Mouse (Mus musculus): Measurements from ENCODE around the gene Zfp27. TPM values are rescaled to one million over a fixed set of nuclear protein-coding genes. Genes with fewer than 3 reads are reported as not detected.

The Zfp27 gene
- polyA plus RNA-seq, 1 experiment from 2014 or later = 12.8 TPM

DNA sequence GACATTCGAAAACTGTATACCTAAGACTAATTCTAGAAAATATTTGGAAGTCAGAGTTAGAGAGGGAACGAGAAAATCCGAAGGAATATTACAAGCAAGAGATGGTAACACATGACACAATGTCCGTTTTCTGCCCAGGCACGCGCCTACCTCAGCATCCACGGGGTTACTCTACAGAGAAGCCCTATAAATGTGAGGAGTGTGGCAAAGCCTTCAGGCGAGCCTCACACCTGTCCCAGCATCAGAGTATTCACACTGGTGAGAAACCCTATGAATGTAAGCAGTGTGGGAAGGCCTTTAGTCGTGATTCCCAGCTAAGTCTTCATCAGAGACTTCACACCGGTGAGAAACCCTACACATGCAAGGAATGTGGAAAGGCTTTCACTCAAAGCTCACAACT, 32.1 kb downstream of the Zfp27 start:
- ATAC-seq (ENCODE audit: insufficient number of reproducible peaks, insufficient read depth, low FRiP score, low read depth) = no peak
- no peaks in the 10 kb centered on the region for H3K4me1 ChIP-seq (ENCODE audit: control insufficient read depth, insufficient read depth, low read length)
- H3K9me3 ChIP-seq (ENCODE audit: control insufficient read depth, low read depth, low read length) = peaks cover 18% of the 10 kb centered on the region
- no peak overlapping the region for H3K4me2 ChIP-seq (replicated peaks; ENCODE audit: low read depth, low read length)
- no peak overlapping the region for H3K27ac ChIP-seq (ENCODE audit: low read length)
- WGBS = 94% methylated on average over 10 of the region's 10 CpGs
- no peak overlapping the region for H3K4me3 ChIP-seq (ENCODE audit: low read depth, low read length)
- no peaks in the 10 kb centered on the region for H3K27me3 ChIP-seq (ENCODE audit: control insufficient read depth, insufficient read depth, low read length)
- peaks cover 19% of the 10 kb centered on the region for H3K36me3 ChIP-seq (ENCODE audit: control insufficient read depth, insufficient read depth, low read length)
- H3K9ac ChIP-seq (replicated peaks; ENCODE audit: low read depth, low read length) = no peak overlapping the region

DNA sequence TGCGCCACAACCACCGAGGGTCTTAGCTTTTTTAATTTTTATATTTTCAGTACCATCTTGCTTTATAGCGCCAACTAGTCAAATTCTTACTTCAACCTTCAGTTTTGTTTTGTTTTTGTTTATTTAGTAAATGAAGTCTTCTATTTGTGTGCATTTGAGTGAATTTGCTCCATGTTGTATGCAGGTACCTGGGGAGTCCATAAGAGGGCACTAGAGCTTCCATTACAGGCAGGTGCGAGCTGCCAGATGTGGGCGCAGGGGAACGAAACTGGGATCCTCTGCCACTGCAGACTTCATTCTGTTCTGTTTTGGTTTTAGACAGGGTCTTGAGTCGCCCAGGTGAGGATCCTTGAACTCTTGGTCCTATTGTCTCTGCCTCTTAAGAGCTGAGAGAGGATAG, 44.7 kb downstream of the Zfp27 start:
- Histone ChIP-seq H3K27ac (ENCODE audit: low read length) (no peak overlapping the region), H3K4me3 (ENCODE audit: low read depth, low read length) (no peak overlapping the region), H3K27me3 (ENCODE audit: control insufficient read depth, insufficient read depth, low read length) (no peaks in the 10 kb centered on the region), H3K9ac (replicated peaks; ENCODE audit: low read depth, low read length) (no peak overlapping the region), H3K36me3 (ENCODE audit: control insufficient read depth, insufficient read depth, low read length) (no peaks in the 10 kb centered on the region), H3K4me1 (ENCODE audit: control insufficient read depth, insufficient read depth, low read length) (peaks cover 5% of the 10 kb centered on the region), H3K4me2 (replicated peaks; ENCODE audit: low read depth, low read length) (no peak overlapping the region), H3K9me3 (ENCODE audit: control insufficient read depth, low read depth, low read length) (no peaks in the 10 kb centered on the region)
- WGBS = 85% methylated on average over 7 of the region's 7 CpGs
- ATAC-seq (ENCODE audit: insufficient number of reproducible peaks, insufficient read depth, low FRiP score, low read depth) = no peak

DNA sequence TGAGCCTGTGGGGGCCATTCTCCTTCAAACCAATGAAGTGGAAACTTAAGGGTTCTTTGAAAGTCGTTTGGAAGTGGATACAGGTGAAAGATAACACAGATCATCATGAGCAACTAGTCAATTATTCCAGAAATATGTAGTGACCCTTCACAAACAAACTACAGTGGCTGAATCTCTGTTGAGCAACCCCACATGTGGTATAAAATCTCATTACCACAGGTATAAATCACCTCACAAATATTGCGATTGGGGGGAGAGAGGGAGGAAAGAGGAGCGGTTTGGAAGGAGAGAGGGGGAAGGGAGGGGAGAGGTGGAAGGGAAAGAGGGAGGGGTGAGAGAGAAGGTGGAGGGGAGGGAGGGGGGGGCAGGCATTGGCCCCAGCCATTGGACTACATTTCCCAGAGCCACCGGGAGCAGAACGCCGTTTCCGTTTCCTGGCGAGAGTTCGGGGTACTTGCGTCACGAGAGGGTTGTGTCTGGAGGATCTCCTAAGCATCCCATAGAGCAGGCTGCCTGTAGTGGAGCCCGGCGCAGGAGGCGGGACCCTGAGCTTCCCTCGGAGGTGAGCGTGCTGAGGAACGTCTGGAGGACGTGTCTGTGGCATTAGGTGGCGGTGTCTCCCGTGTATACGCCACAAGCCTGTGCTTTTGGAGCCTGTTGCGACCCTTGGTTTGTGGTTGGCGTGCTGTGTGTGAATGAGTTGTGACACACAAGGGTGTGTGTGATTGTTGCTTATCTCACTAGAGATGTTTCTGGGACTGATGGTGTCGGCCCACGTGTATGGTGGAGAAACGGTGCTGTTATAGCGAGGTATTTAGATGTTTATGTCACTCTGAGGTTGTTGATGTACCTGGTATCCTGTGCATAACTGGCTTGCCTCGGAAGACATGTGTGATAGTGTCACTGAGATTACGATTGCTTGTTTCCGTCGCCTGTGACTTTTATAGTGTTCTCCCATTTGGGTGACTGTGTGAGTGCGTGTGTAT, 46.5 kb downstream of the Zfp27 start, which contains the start of gene Zfp420:
Zfp420 (plus strand) TSS at position 448 of the 986 bp plus-strand sequence.
- H3K9ac ChIP-seq (replicated peaks; ENCODE audit: low read depth, low read length) = no peak within 1 kb of the TSS; the same call in 1 of the 2 replicates
- peaks cover 5% of the 10 kb centered on the region for H3K4me1 ChIP-seq (ENCODE audit: control insufficient read depth, insufficient read depth, low read length)
- no peaks in the 10 kb centered on the region for H3K27me3 ChIP-seq (ENCODE audit: control insufficient read depth, insufficient read depth, low read length)
- H3K36me3 ChIP-seq (ENCODE audit: control insufficient read depth, insufficient read depth, low read length) = no peaks in the 10 kb centered on the region
- H3K27ac ChIP-seq (ENCODE audit: low read length) = no peak within 1 kb of the TSS
- H3K9me3 ChIP-seq (ENCODE audit: control insufficient read depth, low read depth, low read length) = no peaks in the 10 kb centered on the region
- 4% methylated on average over 32 of the region's 32 CpGs for WGBS
- peak within 1 kb of the TSS; percentile 49 for H3K4me2 ChIP-seq (replicated peaks; ENCODE audit: low read depth, low read length)
- H3K4me3 ChIP-seq (ENCODE audit: low read depth, low read length) = peak within 1 kb of the TSS; percentile 55
- peak; percentile 97 for ATAC-seq (ENCODE audit: insufficient number of reproducible peaks, insufficient read depth, low FRiP score, low read depth)

DNA sequence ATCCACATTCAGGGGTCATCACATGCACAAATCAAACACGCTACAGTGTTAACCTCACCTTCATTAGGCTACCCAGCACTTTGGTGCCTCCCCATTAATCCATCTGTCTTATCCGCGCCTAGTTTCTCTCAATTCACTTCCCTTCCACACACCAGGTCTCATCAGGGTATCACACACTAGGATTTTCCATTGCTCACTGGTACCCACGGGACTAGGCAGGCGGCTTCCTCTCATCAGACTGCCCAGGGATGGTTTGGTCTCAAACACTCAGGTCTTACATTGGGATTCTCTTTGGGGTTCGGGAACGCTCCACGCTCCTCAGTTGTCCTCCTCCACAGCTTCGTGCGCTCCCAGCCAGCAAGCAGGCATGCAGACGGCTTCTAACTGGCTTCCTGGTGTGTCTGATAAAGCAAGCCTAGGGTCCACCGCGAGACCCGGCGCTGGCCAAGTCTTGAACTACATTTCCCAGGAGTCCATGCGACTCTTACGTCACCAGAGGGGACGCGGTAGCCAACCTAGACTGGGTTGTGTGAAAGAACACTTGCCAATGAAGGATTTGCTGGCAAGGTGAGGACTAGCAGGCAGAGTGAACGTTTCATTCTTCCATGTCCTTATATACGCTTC, 53.0 kb downstream of the Zfp27 start, which contains the start of gene Zfp940:
Zfp940 (minus strand) TSS at position 451 of the 624 bp plus-strand sequence.
- Histone ChIP-seq H3K27ac (ENCODE audit: low read length) (no peak within 1 kb of the TSS), H3K27me3 (ENCODE audit: control insufficient read depth, insufficient read depth, low read length) (no peaks in the 10 kb centered on the region), H3K4me2 (replicated peaks; ENCODE audit: low read depth, low read length) (peak within 1 kb of the TSS; percentile 71), H3K9ac (replicated peaks; ENCODE audit: low read depth, low read length) (peak within 1 kb of the TSS; percentile 48), H3K36me3 (ENCODE audit: control insufficient read depth, insufficient read depth, low read length) (no peaks in the 10 kb centered on the region), H3K4me1 (ENCODE audit: control insufficient read depth, insufficient read depth, low read length) (peaks cover 3% of the 10 kb centered on the region; the same call in 1 of the 2 replicates), H3K9me3 (ENCODE audit: control insufficient read depth, low read depth, low read length) (no peaks in the 10 kb centered on the region), H3K4me3 (ENCODE audit: low read depth, low read length) (peak within 1 kb of the TSS; percentile 60)
- 2% methylated on average over 21 of the region's 21 CpGs for WGBS
- peak; percentile 96 for ATAC-seq (ENCODE audit: insufficient number of reproducible peaks, insufficient read depth, low FRiP score, low read depth)

DNA sequence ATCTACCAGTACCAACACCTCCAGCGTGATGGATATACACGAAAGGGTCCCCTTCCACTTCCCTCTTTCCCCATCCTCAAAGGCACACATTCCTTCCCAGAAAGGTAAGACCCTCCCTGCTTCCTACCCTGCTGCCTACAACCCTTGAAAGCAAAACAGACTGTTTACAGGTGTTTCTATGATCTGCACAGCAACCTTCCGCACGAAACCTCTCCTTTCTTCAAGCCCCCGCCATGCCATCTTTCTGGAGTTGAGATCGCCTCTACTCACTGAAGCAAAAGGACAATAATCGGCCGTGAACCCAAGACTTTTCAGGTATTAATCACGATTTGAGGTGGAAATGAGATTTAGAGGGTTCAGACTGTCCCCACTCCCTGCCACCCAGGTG, 53.5 kb downstream of the Zfp27 start:
- Histone ChIP-seq H3K4me2 (replicated peaks; ENCODE audit: low read depth, low read length) (peak overlapping the region; percentile 71), H3K36me3 (ENCODE audit: control insufficient read depth, insufficient read depth, low read length) (no peaks in the 10 kb centered on the region), H3K9ac (replicated peaks; ENCODE audit: low read depth, low read length) (peak overlapping the region; percentile 48; the same call in 1 of the 2 replicates), H3K27ac (ENCODE audit: low read length) (no peak overlapping the region), H3K9me3 (ENCODE audit: control insufficient read depth, low read depth, low read length) (no peaks in the 10 kb centered on the region), H3K27me3 (ENCODE audit: control insufficient read depth, insufficient read depth, low read length) (no peaks in the 10 kb centered on the region), H3K4me3 (ENCODE audit: low read depth, low read length) (peak overlapping the region; percentile 60), H3K4me1 (ENCODE audit: control insufficient read depth, insufficient read depth, low read length) (peaks cover 3% of the 10 kb centered on the region; the same call in 1 of the 2 replicates)
- no peak for ATAC-seq (ENCODE audit: insufficient number of reproducible peaks, insufficient read depth, low FRiP score, low read depth)
- WGBS = 53% methylated on average over 9 of the region's 9 CpGs

DNA sequence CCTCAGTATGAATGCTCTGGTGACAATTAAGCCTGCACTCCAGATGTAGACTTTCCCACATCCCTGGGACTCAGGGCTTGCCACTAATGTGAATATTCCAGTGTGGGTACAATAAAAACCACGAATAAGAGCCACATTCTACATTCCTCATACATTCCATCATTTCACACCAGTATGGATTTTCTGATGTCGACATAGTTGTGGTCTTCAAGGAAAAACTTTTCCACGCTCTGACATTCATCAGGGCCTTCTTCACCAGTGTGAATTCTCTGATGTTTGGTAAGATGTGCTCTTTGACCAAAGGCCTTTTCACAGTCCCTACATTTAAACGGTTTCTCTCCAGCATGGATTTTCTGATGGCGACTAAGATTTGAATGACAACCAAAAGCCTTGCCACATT, 61.8 kb downstream of the Zfp27 start:
- no peak for ATAC-seq (ENCODE audit: insufficient number of reproducible peaks, insufficient read depth, low FRiP score, low read depth)
- no peaks in the 10 kb centered on the region for H3K9me3 ChIP-seq (ENCODE audit: control insufficient read depth, low read depth, low read length)
- peaks cover 12% of the 10 kb centered on the region for H3K36me3 ChIP-seq (ENCODE audit: control insufficient read depth, insufficient read depth, low read length)
- no peaks in the 10 kb centered on the region for H3K27me3 ChIP-seq (ENCODE audit: control insufficient read depth, insufficient read depth, low read length)
- no peak overlapping the region for H3K4me3 ChIP-seq (ENCODE audit: low read depth, low read length)
- no peaks in the 10 kb centered on the region for H3K4me1 ChIP-seq (ENCODE audit: control insufficient read depth, insufficient read depth, low read length)
- H3K4me2 ChIP-seq (replicated peaks; ENCODE audit: low read depth, low read length) = no peak overlapping the region
- WGBS = 88% methylated on average over 5 of the region's 5 CpGs
- no peak overlapping the region for H3K27ac ChIP-seq (ENCODE audit: low read length)
- no peak overlapping the region for H3K9ac ChIP-seq (replicated peaks; ENCODE audit: low read depth, low read length)

Small RNA genes lying within 50 kb of the gene (microRNA-seq; reads per million reads assigned to microRNA genes)
- not detected for gene Mir7668

Other genes with a start within 250 kb of the Zfp27 start
- gene Catsperg2, start 179.5 kb downstream of the Zfp27 start, polyA plus RNA-seq (2014; fragmentation: Nextera tagmentation; extraction: Ambion mirVana) = not detected in 2 replicates
- 13.9 and 16.3 TPM in 2 replicates for gene Zfp84, start 138.0 kb downstream of the Zfp27 start, polyA plus RNA-seq (2014; fragmentation: Nextera tagmentation; extraction: Ambion mirVana)
- 8.6 and 10.2 TPM in 2 replicates for gene Zfp30, start 122.6 kb downstream of the Zfp27 start, polyA plus RNA-seq (2014; fragmentation: Nextera tagmentation; extraction: Ambion mirVana)
- gene Zfp790, start 90.5 kb downstream of the Zfp27 start, polyA plus RNA-seq (2014; fragmentation: Nextera tagmentation; extraction: Ambion mirVana) = 13.5 and 16.6 TPM in 2 replicates
- gene Zfp940, start 52.9 kb downstream of the Zfp27 start, polyA plus RNA-seq (2014; fragmentation: Nextera tagmentation; extraction: Ambion mirVana) = 6.3 and 6.5 TPM in 2 replicates
- gene Zfp420, start 46.6 kb downstream of the Zfp27 start, polyA plus RNA-seq (2014; fragmentation: Nextera tagmentation; extraction: Ambion mirVana) = 8.8 and 12.2 TPM in 2 replicates
- 6.7 and 8.0 TPM in 2 replicates for gene Zfp383, start 1.7 kb upstream of the Zfp27 start, polyA plus RNA-seq (2014; fragmentation: Nextera tagmentation; extraction: Ambion mirVana)
- 12.0 and 13.3 TPM in 2 replicates for gene Zfp74, start 47.5 kb upstream of the Zfp27 start, polyA plus RNA-seq (2014; fragmentation: Nextera tagmentation; extraction: Ambion mirVana)
- gene Zfp568, start 77.4 kb upstream of the Zfp27 start, polyA plus RNA-seq (2014; fragmentation: Nextera tagmentation; extraction: Ambion mirVana) = 21.6 and 25.0 TPM in 2 replicates
- gene Zfp14, start 144.8 kb upstream of the Zfp27 start, polyA plus RNA-seq (2014; fragmentation: Nextera tagmentation; extraction: Ambion mirVana) = 3.6 and 4.4 TPM in 2 replicates
- 5.0 and 5.7 TPM in 2 replicates for gene Zfp82, start 166.3 kb upstream of the Zfp27 start, polyA plus RNA-seq (2014; fragmentation: Nextera tagmentation; extraction: Ambion mirVana)
- 2.0 and 2.1 TPM in 2 replicates for gene Gm26920, start 183.8 kb upstream of the Zfp27 start, polyA plus RNA-seq (2014; fragmentation: Nextera tagmentation; extraction: Ambion mirVana)
- gene Zfp566, start 184.0 kb upstream of the Zfp27 start, polyA plus RNA-seq (2014; fragmentation: Nextera tagmentation; extraction: Ambion mirVana) = 7.5 and 11.2 TPM in 2 replicates
- 132 and 142 TPM in 2 replicates for gene Zfp260, start 188.2 kb upstream of the Zfp27 start, polyA plus RNA-seq (2014; fragmentation: Nextera tagmentation; extraction: Ambion mirVana)
- 6.4 and 7.3 TPM in 2 replicates for gene Zfp382, start 215.4 kb upstream of the Zfp27 start, polyA plus RNA-seq (2014; fragmentation: Nextera tagmentation; extraction: Ambion mirVana)